Mouse (Mus musculus): Measurements from ENCODE around the gene Axin1. TPM values are rescaled to one million over a fixed set of nuclear protein-coding genes. Genes with fewer than 3 reads are reported as not detected.

Gene Axin1
- total RNA-seq, 2 experiments from 2014 or later = 35.1 to 42.1 TPM

- DNase-seq = no peak
Observed at GRCm38 (mm10) chr17:26240120-26240790, 101.8 kb downstream of the Axin1 start.

- DNase-seq = peak in 1 of 2 experiments; percentile 29
Observed at GRCm38 (mm10) chr17:26240990-26241389, 102.5 kb downstream of the Axin1 start.

GRCm38 (mm10) chr17:26243471-26244100 lies 105.1 kb downstream of the Axin1 start:
- DNase-seq = peak; percentile 78 to 82

GRCm38 (mm10) chr17:26244101-26244841 lies 105.8 kb downstream of the Axin1 start, which contains the start of gene Fam234a:
Gene Fam234a (minus strand): TSS chr17:26244242.
- DNase-seq = peak; percentile 96 to 98

Other genes starting within 250 kb of the Axin1 start
- 10 to 100 TPM; 20.6 to 46.0 TPM for gene Rab40c, start 219.0 kb upstream of the Axin1 start, total RNA-seq (2021)
- 100 to 1,000 TPM in 1 of 2 experiments, 10 to 100 TPM in 1; 96.8 to 117 TPM for gene Pigq, start 193.8 kb upstream of the Axin1 start, total RNA-seq (2021)
- not detected for gene Nhlrc4, start 193.7 kb upstream of the Axin1 start, total RNA-seq (2021)
- gene A930017K11Rik, start 186.1 kb upstream of the Axin1 start, total RNA-seq (2021) = not detected
- gene Capn15, start 152.9 kb upstream of the Axin1 start, total RNA-seq (2021) = 10 to 100 TPM; 16.7 to 23.8 TPM
- gene Rab11fip3, start 69.1 kb upstream of the Axin1 start, total RNA-seq (2021) = 10 to 100 TPM; 17.9 to 21.9 TPM
- gene Decr2, start 48.4 kb upstream of the Axin1 start, total RNA-seq (2021) = 10 to 100 TPM; 17.8 to 27.2 TPM
- 1 to 10 TPM; 2.2 to 3.5 TPM for gene Nme4, start 43.1 kb upstream of the Axin1 start, total RNA-seq (2021)
- 1 to 10 TPM; 5.4 to 9.4 TPM for gene Tmem8, start 25.4 kb upstream of the Axin1 start, total RNA-seq (2021)
- gene Mrpl28, start 15.2 kb upstream of the Axin1 start, total RNA-seq (2021) = 10 to 100 TPM; 85.8 to 88.4 TPM
- 1 to 10 TPM in 1 of 2 experiments, under 1 TPM in 1; 0.72 to 1.3 TPM for gene Pdia2, start 60.4 kb downstream of the Axin1 start, total RNA-seq (2021)
- 10 to 100 TPM; 29.6 to 35.1 TPM for gene Rgs11, start 64.3 kb downstream of the Axin1 start, total RNA-seq (2021)
- gene Arhgdig, start 69.1 kb downstream of the Axin1 start, total RNA-seq (2021) = 10 to 100 TPM; 10.4 TPM
- 100 to 1,000 TPM; 107 to 126 TPM for gene Fam234a, start 105.6 kb downstream of the Axin1 start, total RNA-seq (2021)
- 10 to 100 TPM; 50.0 to 74.6 TPM for gene Luc7l, start 114.2 kb downstream of the Axin1 start, total RNA-seq (2021)